Mouse (Mus musculus) liver, postnatal 0 days (tissue): ENCODE results near the gene Gm5294.

Experiments
- CTCF ChIP-seq: sonication (generic); IDR thresholded peaks from 2 replicates; pipeline ENCODE4 v1.5.1; 2016; ENCODE audit warnings: antibody characterized with exemption, low read depth
- EP300 ChIP-seq: IDR thresholded peaks from 2 replicates; pipeline ENCODE4 v1.6.1; 2016; ENCODE audit warnings: antibody characterized with exemption, low read depth, mild to moderate bottlenecking

DNA sequence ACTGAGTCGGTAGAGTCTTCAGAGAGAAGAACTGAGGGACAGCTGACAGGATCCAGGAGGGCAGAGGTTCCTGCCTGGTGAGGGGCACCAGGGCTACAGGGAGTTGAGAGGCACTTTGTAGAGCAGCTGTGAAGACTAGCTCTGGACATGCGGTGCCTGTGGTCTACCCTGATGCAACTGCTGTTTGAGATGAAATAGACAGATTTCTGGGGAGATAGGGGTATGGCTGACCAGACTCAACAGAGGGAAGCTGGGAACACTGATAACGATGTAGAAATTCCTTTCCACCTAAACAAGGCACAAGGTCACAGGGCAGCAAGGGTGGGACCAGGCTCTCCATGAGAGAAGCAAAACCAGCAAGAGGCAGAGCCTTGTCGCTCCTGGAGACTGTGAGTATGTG is 45.8 kb downstream of the Gm5294 start:
- TF ChIP-seq CTCF (no peak), EP300 (no peak)
